Mouse (Mus musculus): ENCODE results near the gene Tefm. TPM values are rescaled to one million over a fixed set of nuclear protein-coding genes. Genes with fewer than 3 reads are reported as not detected.

The Tefm gene
- polyA plus RNA-seq (2012; rRNA removed): 14.0 and 15.6 TPM in 2 replicates

GRCm38 (mm10) chr11:80141825-80142521 is at the start of gene Tefm:
Tefm (minus strand) TSS chr11:80142175.

GRCm38 (mm10) chr11:80183705-80184255 is 41.8 kb upstream of the Tefm start, which contains the start of gene Rnf135:
Rnf135 (plus strand) TSS chr11:80183851.

GRCm38 (mm10) chr11:80153857-80154495 is 12.0 kb upstream of the Tefm start, which contains the start of gene Adap2:
Adap2 (plus strand) TSS chr11:80154105.

GRCm38 (mm10) chr11:80088917-80089816 is 52.8 kb downstream of the Tefm start, which contains the start of gene Atad5:
Atad5 (plus strand) TSS chr11:80089400.

Other genes starting within 250 kb of the Tefm start
- gene Utp6, start 179.8 kb downstream of the Tefm start, polyA plus RNA-seq (2012; rRNA removed): 32.4 TPM in 2 replicates
- 29.5 and 38.0 TPM in 2 replicates for gene Suz12, start 149.1 kb downstream of the Tefm start, polyA plus RNA-seq (2012; rRNA removed)
- 15.9 and 19.1 TPM in 2 replicates for gene Crlf3, start 61.2 kb downstream of the Tefm start, polyA plus RNA-seq (2012; rRNA removed)
- gene Atad5, start 52.8 kb downstream of the Tefm start, polyA plus RNA-seq (2012; rRNA removed): 10.5 and 10.6 TPM in 2 replicates
- 1.8 and 1.9 TPM in 2 replicates for gene Adap2, start 11.9 kb upstream of the Tefm start, polyA plus RNA-seq (2012; rRNA removed)
- 2.2 and 3.1 TPM in 2 replicates for gene Rnf135, start 41.7 kb upstream of the Tefm start, polyA plus RNA-seq (2012; rRNA removed)
- 45.6 and 48.5 TPM in 2 replicates for gene Rhot1, start 66.8 kb upstream of the Tefm start, polyA plus RNA-seq (2012; rRNA removed)
- 19.8 and 28.2 TPM in 2 replicates for gene Rhbdl3, start 158.7 kb upstream of the Tefm start, polyA plus RNA-seq (2012; rRNA removed)
- gene 5730455P16Rik, start 235.9 kb upstream of the Tefm start, polyA plus RNA-seq (2012; rRNA removed): 15.3 and 17.3 TPM in 2 replicates
- 280 and 304 TPM in 2 replicates for gene Zfp207, start 241.1 kb upstream of the Tefm start, polyA plus RNA-seq (2012; rRNA removed)

All from central nervous system, embryonic 14 days (tissue).